Mouse (Mus musculus) heart, postnatal 0 days (tissue): ENCODE measurements around the gene Nfic.

Experiments
- CTCF ChIP-seq: IDR thresholded peaks from 2 replicates; pipeline ENCODE4 v1.5.1; 2016; ENCODE audit warnings: antibody characterized with exemption, control low read depth, low read depth
- EP300 ChIP-seq: IDR thresholded peaks from 2 replicates; pipeline ENCODE4 v1.6.1; 2016; ENCODE audit warnings: antibody characterized with exemption, low read depth

DNA sequence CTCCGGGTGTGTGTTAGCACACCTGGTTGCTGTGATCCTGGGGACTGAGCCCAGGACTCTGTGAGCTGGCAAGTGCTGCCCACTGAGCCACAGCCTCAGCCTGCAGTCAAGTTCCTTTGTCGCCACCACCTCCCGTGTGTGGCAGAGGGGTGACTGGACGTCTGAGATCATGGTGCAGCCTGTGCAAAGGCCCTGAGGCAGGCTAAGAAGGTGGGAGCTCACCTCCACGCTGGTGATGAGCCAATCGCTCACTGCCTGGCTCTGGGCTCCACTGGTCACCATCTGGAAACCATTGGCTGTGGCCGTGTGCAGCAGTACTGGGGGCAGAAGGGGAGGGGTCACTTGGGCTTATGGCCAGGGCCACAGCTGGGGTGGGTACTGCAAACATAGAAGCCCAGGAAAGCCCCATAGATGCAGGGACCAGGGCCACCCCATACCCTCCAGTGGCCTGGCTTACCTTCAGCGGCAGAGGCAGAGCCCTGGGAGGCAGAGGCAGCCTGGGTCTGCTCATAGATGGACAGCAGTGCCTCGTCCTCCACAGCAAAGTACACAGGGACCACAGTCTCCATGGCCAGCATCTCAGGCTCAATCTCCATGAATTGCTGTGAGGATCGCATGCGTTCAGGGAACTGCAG, 37.3 kb upstream of the Nfic start:
- TF ChIP-seq CTCF (no peak), EP300 (no peak)
